Mouse (Mus musculus): Measurements from ENCODE around the gene Filip1l. TPM values are rescaled to one million over a fixed set of nuclear protein-coding genes. Genes with fewer than 3 reads are reported as not detected.

Gene Filip1l
- total RNA-seq, 2 experiments from 2014 or later = 3.1 to 3.2 TPM

- no peak for DNase-seq (ENCODE audit: low spot score in 2 of 2)
Measured at GRCm38 (mm10) chr16:57482264-57482663, 129.4 kb downstream of the Filip1l start.

- no peak for DNase-seq (ENCODE audit: low spot score in 2 of 2)
Measured at GRCm38 (mm10) chr16:57482911-57483310, 130.0 kb downstream of the Filip1l start.

- no peak for DNase-seq (ENCODE audit: low spot score in 2 of 2)
Measured at GRCm38 (mm10) chr16:57483503-57483902, 130.6 kb downstream of the Filip1l start.

- no peak for DNase-seq (ENCODE audit: low spot score in 2 of 2)
Measured at GRCm38 (mm10) chr16:57484043-57484795, 131.3 kb downstream of the Filip1l start.

- no peak for DNase-seq (ENCODE audit: low spot score in 2 of 2)
Measured at GRCm38 (mm10) chr16:57485265-57485664, 132.4 kb downstream of the Filip1l start.

GRCm38 (mm10) chr16:57486266-57486665 lies 133.4 kb downstream of the Filip1l start:
- no peak for DNase-seq (ENCODE audit: low spot score in 2 of 2)

- no peak for DNase-seq (ENCODE audit: low spot score in 2 of 2)
Measured at GRCm38 (mm10) chr16:57488661-57489060, 135.8 kb downstream of the Filip1l start.

- DNase-seq (ENCODE audit: low spot score in 2 of 2) = peak; percentile 13 to 55
Measured at GRCm38 (mm10) chr16:57490691-57491090, 137.8 kb downstream of the Filip1l start.

GRCm38 (mm10) chr16:57491853-57492252 lies 139.0 kb downstream of the Filip1l start:
- peak in 1 of 2 experiments; percentile 21 for DNase-seq (ENCODE audit: low spot score in 2 of 2)

GRCm38 (mm10) chr16:57495476-57496203 lies 142.7 kb downstream of the Filip1l start:
- DNase-seq (ENCODE audit: low spot score in 2 of 2) = no peak

- DNase-seq (ENCODE audit: low spot score in 2 of 2) = peak in 1 of 2 experiments; percentile 5
Measured at GRCm38 (mm10) chr16:57496437-57497173, 143.7 kb downstream of the Filip1l start.

- no peak for DNase-seq (ENCODE audit: low spot score in 2 of 2)
Measured at GRCm38 (mm10) chr16:57500851-57501250, 148.0 kb downstream of the Filip1l start.

- no peak for DNase-seq (ENCODE audit: low spot score in 2 of 2)
Measured at GRCm38 (mm10) chr16:57502230-57502629, 149.3 kb downstream of the Filip1l start.

- DNase-seq (ENCODE audit: low spot score in 2 of 2) = no peak
Measured at GRCm38 (mm10) chr16:57502761-57503160, 149.9 kb downstream of the Filip1l start.

GRCm38 (mm10) chr16:57504728-57505127 lies 151.8 kb downstream of the Filip1l start:
- no peak for DNase-seq (ENCODE audit: low spot score in 2 of 2)

GRCm38 (mm10) chr16:57506133-57506532 lies 153.2 kb downstream of the Filip1l start:
- DNase-seq (ENCODE audit: low spot score in 2 of 2) = no peak

- DNase-seq (ENCODE audit: low spot score in 2 of 2) = no peak
Measured at GRCm38 (mm10) chr16:57508351-57508750, 155.5 kb downstream of the Filip1l start.

GRCm38 (mm10) chr16:57509099-57509498 lies 156.2 kb downstream of the Filip1l start:
- DNase-seq (ENCODE audit: low spot score in 2 of 2) = no peak

- no peak for DNase-seq (ENCODE audit: low spot score in 2 of 2)
Measured at GRCm38 (mm10) chr16:57513562-57513961, 160.7 kb downstream of the Filip1l start.

- DNase-seq (ENCODE audit: low spot score in 2 of 2) = no peak
Measured at GRCm38 (mm10) chr16:57514371-57514770, 161.5 kb downstream of the Filip1l start.

- no peak for DNase-seq (ENCODE audit: low spot score in 2 of 2)
Measured at GRCm38 (mm10) chr16:57515636-57516035, 162.7 kb downstream of the Filip1l start.

- DNase-seq (ENCODE audit: low spot score in 2 of 2) = no peak
Measured at GRCm38 (mm10) chr16:57525046-57525445, 172.2 kb downstream of the Filip1l start.

All from left cerebral cortex, adult 18-20 months (tissue).